Mouse (Mus musculus): ENCODE measurements around the gene Cldnd2.

Gene Cldnd2

GRCm38 (mm10) chr7:43488646-43489045 lies 48.1 kb downstream of the Cldnd2 start:
- ATAC-seq (ENCODE audit: insufficient number of reproducible peaks, low FRiP score, low TSS enrichment), result peak; percentile 17; the same call in 1 of the 2 replicates

GRCm38 (mm10) chr7:43489631-43490125 lies 49.1 kb downstream of the Cldnd2 start, which contains the start of gene Iglon5:
TSS of gene Iglon5 (minus strand) at chr7:43490075.
- ATAC-seq (ENCODE audit: insufficient number of reproducible peaks, low FRiP score, low TSS enrichment), result no peak

GRCm38 (mm10) chr7:43490182-43490584 lies 49.6 kb downstream of the Cldnd2 start:
- ATAC-seq (ENCODE audit: insufficient number of reproducible peaks, low FRiP score, low TSS enrichment), result peak; percentile 77

GRCm38 (mm10) chr7:43490861-43491260 lies 50.3 kb downstream of the Cldnd2 start:
- no peak for ATAC-seq (ENCODE audit: insufficient number of reproducible peaks, low FRiP score, low TSS enrichment)

Measured in cerebellum, adult (tissue).